Mouse (Mus musculus) lung, postnatal 10 days (tissue): ENCODE measurements at regions not wholly inside any gene's neighbourhood (a gene's known extent, or its start where the extent isn't known, plus 50 kb on each side); places are given as distances from the start of the nearest gene placed in this dataset.
"Not testable (repeated sequence)": the region's sequence is repeated elsewhere in the genome, so short reads cannot be mapped to it uniquely, and the experiment has no call there.

Experiments used
- DNase-seq: peaks from one replicate; pipeline ENCODE4 v3.0.0; 2021

- DNase-seq: peak; percentile 8
Measured at GRCm38 (mm10) chr19:3083438-3083837, 199.3 kb upstream of the Mrpl21 start.

GRCm38 (mm10) chr19:3091771-3092170, 190.9 kb upstream of the Mrpl21 start:
- DNase-seq: not testable (repeated sequence)
